Mouse (Mus musculus) limb, embryonic 14.5 days (tissue): ENCODE data around the gene Ica1. TPM values are rescaled to one million over a fixed set of nuclear protein-coding genes. Genes with fewer than 3 reads are reported as not detected.

ENCODE experiments used
- ATAC-seq: fragments of 200-750 bp; cut with Nextera tagmentation; 2 replicates; pipeline ENCODE4 v1.8.0; 2017; ENCODE audit warnings: low read depth, moderate number of reproducible peaks, moderate TSS enrichment; ENCODE audit not compliant: low FRiP score
- DNase-seq: peaks from one replicate; pipeline ENCODE4 v3.0.0-alpha.2; 2015; ENCODE audit warnings: low spot score
- H3K27ac ChIP-seq: fragments of 300-500 bp; sonication (generic); replicated peaks from 2 replicates; pipeline ENCODE4 v1.5.1; 2014; ENCODE audit warnings: low read depth, mild to moderate bottlenecking, low read length, moderate library complexity, mixed read lengths
- H3K27me3 ChIP-seq: fragments of 300-500 bp; sonication (generic); 2 replicates; pipeline ENCODE4 v1.6.1; 2014; ENCODE audit warnings: low read length, mixed read lengths; ENCODE audit not compliant: control insufficient read depth, insufficient read depth
- H3K36me3 ChIP-seq: fragments of 300-500 bp; sonication (generic); 2 replicates; pipeline ENCODE4 v1.6.1; 2014; ENCODE audit warnings: mild to moderate bottlenecking, low read length, moderate library complexity, mixed read lengths; ENCODE audit not compliant: control insufficient read depth, insufficient read depth
- H3K4me1 ChIP-seq: fragments of 300-500 bp; sonication (generic); 2 replicates; pipeline ENCODE4 v1.6.1; 2014; ENCODE audit warnings: antibody characterized with exemption, low read length, mixed read lengths; ENCODE audit not compliant: control insufficient read depth, insufficient read depth
- H3K4me2 ChIP-seq: fragments of 300-500 bp; sonication (generic); replicated peaks from 2 replicates; pipeline ENCODE4 v1.6.1; 2014; ENCODE audit warnings: low read depth, mild to moderate bottlenecking, low read length, moderate library complexity; ENCODE audit not compliant: severe bottlenecking
- H3K4me3 ChIP-seq: fragments of 300-500 bp; sonication (generic); replicated peaks from 2 replicates; pipeline ENCODE4 v1.5.1; 2014; ENCODE audit warnings: low read length
- H3K9ac ChIP-seq: fragments of 300-500 bp; sonication (generic); 2 replicates; pipeline ENCODE4 v1.6.1; 2014; ENCODE audit warnings: mild to moderate bottlenecking, low read depth, low read length, moderate library complexity; ENCODE audit not compliant: severe bottlenecking
- H3K9me3 ChIP-seq: fragments of 300-500 bp; sonication (generic); 2 replicates; pipeline ENCODE4 v1.6.1; 2016; ENCODE audit warnings: low read length; ENCODE audit not compliant: control insufficient read depth
- POLR2A ChIP-seq: fragments of 200-500 bp; IDR thresholded peaks from 2 replicates; pipeline ENCODE4 v1.8.0; 2012; ENCODE audit warnings: inconsistent platforms, mild to moderate bottlenecking, moderate library complexity, borderline replicate concordance; ENCODE audit not compliant: insufficient read depth, insufficient read length; ENCODE audit errors: extremely low read depth
- WGBS: fragments of 180-500 bp; shearing (Covaris S2); extraction: QIAGEN DNeasy Blood & Tissue Kit; methylation state at CpG from one replicate; pipeline ENCODE4 v1.1.7; 2014; 5-methylcytosine and 5-hydroxymethylcytosine counted together
- polyA plus RNA-seq, 2 experiments: library from polyadenylated mRNA; depleted of rRNA in 1 of 2; stranded (reverse) in 1 of 2; unstranded in 1 of 2; fragments of >200 nt; fragmentation: Nextera tagmentation in 1 of 2; extraction: Ambion mirVana in 1 of 2; gene quantifications; 2 replicates each; pipeline versions ENCODE4 v1.2.1 to v1.2.3; 2012 to 2014

Gene Ica1
- polyA plus RNA-seq, 2 experiments: 6.4 to 14.7 TPM

DNA sequence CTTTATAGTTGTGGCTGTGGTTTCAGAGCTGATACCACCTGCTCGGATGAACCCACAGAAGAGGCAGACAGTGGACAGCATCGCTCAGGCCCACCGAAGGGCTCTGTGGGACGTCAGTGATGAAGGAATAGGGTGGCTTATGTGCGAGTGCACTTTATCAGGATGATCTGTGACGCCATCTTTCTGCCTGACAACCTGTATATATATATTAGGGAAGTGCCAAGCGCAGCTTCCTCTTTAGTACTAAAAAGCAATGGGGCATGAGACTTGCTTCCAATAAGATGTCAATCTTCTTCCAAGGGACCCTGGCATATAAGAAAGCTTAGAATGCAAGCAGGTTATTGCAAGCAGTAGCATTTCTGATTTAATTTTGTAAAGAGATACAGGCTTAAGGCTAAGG lies 127.9 kb downstream of the Ica1 start:
- DNase-seq: no peak
- no peaks in the 10 kb centered on the region for H3K4me1 ChIP-seq
- no peak for ATAC-seq
- no peak overlapping the region for H3K27ac ChIP-seq
- H3K4me2 ChIP-seq: no peak overlapping the region
- H3K27me3 ChIP-seq: no peaks in the 10 kb centered on the region
- 89% methylated on average over 7 of the region's 7 CpGs for WGBS
- no peaks in the 10 kb centered on the region for H3K36me3 ChIP-seq
- no peak overlapping the region for H3K9ac ChIP-seq
- no peak overlapping the region for H3K4me3 ChIP-seq
- no peak for TF ChIP-seq POLR2A
- H3K9me3 ChIP-seq: no peaks in the 10 kb centered on the region

DNA sequence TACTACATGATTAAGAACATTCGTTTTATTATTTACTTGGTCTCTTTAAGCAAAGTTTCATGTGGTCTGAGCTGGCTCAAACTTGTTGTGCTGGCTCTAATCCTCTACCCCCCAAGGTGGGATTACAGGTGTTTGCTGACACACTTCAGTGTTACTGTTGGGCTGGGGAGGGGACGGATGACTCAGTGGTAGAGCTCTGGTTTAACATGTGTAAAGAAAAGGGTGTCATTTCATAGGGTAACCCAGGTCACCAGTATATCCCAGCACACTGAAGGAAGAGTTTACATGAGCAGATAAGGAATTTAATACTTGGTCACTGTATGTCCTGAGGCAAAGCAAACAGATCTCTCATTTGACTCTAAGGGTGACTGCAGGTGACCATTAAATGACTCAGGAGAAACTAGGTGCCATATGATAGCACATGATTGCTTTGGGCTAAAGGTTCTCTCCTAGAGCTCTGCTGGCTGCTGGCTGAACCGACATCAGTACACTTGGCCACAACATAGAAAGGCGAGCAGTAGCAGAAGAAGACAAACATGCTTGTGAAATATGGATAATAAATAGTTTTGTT lies 128.9 kb downstream of the Ica1 start:
- Histone ChIP-seq H3K4me3 (no peak overlapping the region), H3K9ac (no peak overlapping the region), H3K36me3 (no peaks in the 10 kb centered on the region), H3K9me3 (no peaks in the 10 kb centered on the region), H3K4me1 (0 out of 2 replicates have a peak, but pooled peaks cover 4% of the 10 kb centered on the region), H3K27ac (no peak overlapping the region), H3K27me3 (no peaks in the 10 kb centered on the region), H3K4me2 (no peak overlapping the region)
- WGBS: 55% methylated on average over 4 of the region's 4 CpGs
- ATAC-seq: no peak
- no peak for TF ChIP-seq POLR2A
- DNase-seq: no peak

DNA sequence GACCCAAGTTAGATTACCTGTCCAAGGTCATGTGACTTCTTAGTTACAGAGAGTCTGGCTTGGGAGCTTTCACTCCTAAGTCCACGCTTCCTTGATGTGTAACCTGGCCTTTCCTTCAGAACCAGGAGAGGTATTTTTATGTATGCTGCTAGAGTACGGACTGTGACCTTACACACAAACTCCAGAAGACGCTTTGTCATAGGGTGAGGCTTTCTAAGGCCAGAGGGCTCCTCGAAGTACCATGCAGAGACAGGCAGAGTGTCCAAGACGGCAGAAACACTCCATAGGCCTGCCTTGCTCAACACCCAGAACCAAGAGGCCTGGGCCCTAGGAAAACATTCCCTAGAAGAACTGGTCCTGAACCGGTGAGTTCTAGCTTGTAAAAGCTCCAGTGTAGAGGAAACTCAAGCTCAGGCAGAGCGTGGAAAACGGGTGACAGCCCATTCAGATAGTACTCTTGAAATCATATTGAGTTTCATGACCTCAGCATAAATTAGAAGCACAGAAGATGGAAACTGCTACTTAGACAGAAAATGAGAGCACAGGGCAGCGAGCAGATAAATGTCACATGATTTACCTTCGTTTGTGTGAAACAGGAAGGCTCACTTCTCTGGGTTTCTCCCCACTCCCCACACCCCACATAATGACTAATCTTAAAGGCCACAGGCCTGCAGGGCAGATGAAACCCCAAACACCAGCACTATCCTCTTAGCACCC lies 129.9 kb downstream of the Ica1 start:
- no peak overlapping the region for H3K27ac ChIP-seq
- H3K4me1 ChIP-seq: 0 out of 2 replicates have a peak, but pooled peaks cover 4% of the 10 kb centered on the region
- no peaks in the 10 kb centered on the region for H3K36me3 ChIP-seq
- H3K9me3 ChIP-seq: no peaks in the 10 kb centered on the region
- DNase-seq (no peak), ATAC-seq (no peak)
- H3K27me3 ChIP-seq: no peaks in the 10 kb centered on the region
- H3K9ac ChIP-seq: no peak overlapping the region
- WGBS: 72% methylated on average over 10 of the region's 10 CpGs
- H3K4me3 ChIP-seq: no peak overlapping the region
- no peak for TF ChIP-seq POLR2A
- no peak overlapping the region for H3K4me2 ChIP-seq

DNA sequence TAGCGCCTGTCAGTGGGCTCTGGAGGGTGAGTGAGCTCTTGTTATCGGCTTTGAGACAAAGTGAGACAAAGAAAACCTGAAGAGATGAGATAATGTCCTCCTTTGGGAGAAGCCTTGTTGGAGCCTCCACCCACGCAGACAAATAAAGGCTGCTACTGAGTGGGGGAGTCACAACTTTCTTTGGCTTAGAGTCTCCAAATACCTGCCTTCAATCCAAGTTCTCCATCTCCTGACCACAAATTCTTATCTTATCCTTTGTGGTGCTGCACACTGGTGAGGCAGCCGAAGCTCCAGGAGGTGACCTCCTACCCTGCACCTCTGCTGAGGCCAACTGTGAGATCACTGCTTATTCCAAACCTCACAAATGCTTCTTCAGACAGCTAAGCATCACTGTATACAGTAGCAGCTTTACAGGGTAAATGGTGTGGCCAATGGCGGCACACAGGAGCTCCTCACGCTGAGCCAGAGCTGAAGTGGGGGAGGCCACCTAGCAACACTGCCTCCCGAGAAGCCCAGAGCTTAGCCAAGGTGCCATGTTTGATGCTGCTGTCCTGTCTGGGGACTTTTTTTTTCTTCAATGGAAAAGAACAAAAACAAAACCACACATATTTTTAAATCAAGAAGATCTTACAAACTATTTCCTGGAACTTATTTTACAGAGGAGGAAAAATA lies 130.6 kb downstream of the Ica1 start:
- no peak overlapping the region for H3K4me2 ChIP-seq
- H3K27ac ChIP-seq: no peak overlapping the region
- no peak for DNase-seq
- no peak overlapping the region for H3K9ac ChIP-seq
- H3K4me1 ChIP-seq: 0 out of 2 replicates have a peak, but pooled peaks cover 4% of the 10 kb centered on the region
- 72% methylated on average over 7 of the region's 7 CpGs for WGBS
- no peak for TF ChIP-seq POLR2A
- H3K27me3 ChIP-seq: no peaks in the 10 kb centered on the region
- H3K4me3 ChIP-seq: no peak overlapping the region
- H3K36me3 ChIP-seq: no peaks in the 10 kb centered on the region
- ATAC-seq: no peak
- no peaks in the 10 kb centered on the region for H3K9me3 ChIP-seq

DNA sequence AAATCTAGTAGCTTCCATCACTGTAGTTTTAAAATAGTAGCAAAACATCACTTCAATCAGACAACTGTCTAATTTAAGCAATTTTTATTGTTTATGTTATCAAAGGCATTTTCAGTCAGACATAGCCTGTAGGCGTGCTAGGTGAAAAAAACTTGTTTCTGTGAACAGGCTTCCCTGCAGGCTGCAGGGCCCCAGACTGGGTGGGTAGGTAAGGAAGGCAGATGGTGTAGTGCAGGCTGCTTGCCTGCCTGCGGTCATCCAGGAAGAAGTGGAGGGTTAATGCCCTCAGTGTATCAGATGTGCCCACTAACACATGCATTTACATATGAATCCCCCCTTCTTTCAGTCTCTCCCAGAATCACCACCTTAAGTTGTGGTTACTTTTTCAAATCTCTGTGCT lies 132.6 kb downstream of the Ica1 start:
- H3K36me3 ChIP-seq: no peaks in the 10 kb centered on the region
- H3K9ac ChIP-seq: no peak overlapping the region
- DNase-seq (no peak), ATAC-seq (no peak)
- 44% methylated on average over 2 of the region's 2 CpGs for WGBS
- no peaks in the 10 kb centered on the region for H3K9me3 ChIP-seq
- H3K4me1 ChIP-seq: 0 out of 2 replicates have a peak, but pooled peaks cover 4% of the 10 kb centered on the region
- no peak for TF ChIP-seq POLR2A
- H3K4me2 ChIP-seq: no peak overlapping the region
- no peak overlapping the region for H3K4me3 ChIP-seq
- H3K27ac ChIP-seq: no peak overlapping the region
- no peaks in the 10 kb centered on the region for H3K27me3 ChIP-seq
